Mouse (Mus musculus) neural tube, embryonic 11.5 days (tissue): ENCODE measurements around the gene Megf11. TPM values are rescaled to one million over a fixed set of nuclear protein-coding genes. Genes with fewer than 3 reads are reported as not detected.

Source experiments
- ATAC-seq: fragments of 200-750 bp; cut with Nextera tagmentation; 2 replicates; pipeline ENCODE4 v1.8.0; 2017; ENCODE audit warnings: moderate number of reproducible peaks, mild to moderate bottlenecking, moderate TSS enrichment, moderate library complexity; ENCODE audit not compliant: insufficient read depth, low FRiP score, low TSS enrichment
- DNase-seq: peaks from one replicate; pipeline ENCODE4 v3.0.0-alpha.2; 2015; ENCODE audit warnings: low spot score
- H3K27ac ChIP-seq: fragments of 300-500 bp; sonication (generic); 2 replicates; pipeline ENCODE4 v1.5.1; 2014; ENCODE audit warnings: low read depth, mild to moderate bottlenecking, low read length
- H3K27me3 ChIP-seq: fragments of 300-500 bp; sonication (generic); 2 replicates; pipeline ENCODE4 v1.6.1; 2014; ENCODE audit warnings: mild to moderate bottlenecking, low read length, mixed read lengths; ENCODE audit not compliant: control insufficient read depth, insufficient read depth
- H3K36me3 ChIP-seq: fragments of 300-500 bp; sonication (generic); 2 replicates; pipeline ENCODE4 v1.6.1; 2014; ENCODE audit warnings: mild to moderate bottlenecking, low read length, moderate library complexity, mixed read lengths; ENCODE audit not compliant: control insufficient read depth, insufficient read depth
- H3K4me1 ChIP-seq: fragments of 300-500 bp; sonication (generic); 2 replicates; pipeline ENCODE4 v1.6.1; 2014; ENCODE audit warnings: low read length, mixed read lengths; ENCODE audit not compliant: control insufficient read depth, insufficient read depth
- H3K4me2 ChIP-seq: fragments of 300-500 bp; sonication (generic); 2 replicates; pipeline ENCODE4 v1.6.1; 2014; ENCODE audit warnings: low read depth, mild to moderate bottlenecking, moderate library complexity
- H3K4me3 ChIP-seq: fragments of 300-500 bp; sonication (generic); 2 replicates; pipeline ENCODE4 v1.5.1; 2014; ENCODE audit warnings: low read depth, low read length
- H3K9ac ChIP-seq: fragments of 300-500 bp; sonication (generic); 2 replicates; pipeline ENCODE4 v1.6.1; 2014; ENCODE audit warnings: mild to moderate bottlenecking, low read length
- H3K9me3 ChIP-seq: fragments of 300-500 bp; sonication (generic); 2 replicates; pipeline ENCODE4 v1.6.1; 2016; ENCODE audit warnings: low read length; ENCODE audit not compliant: control insufficient read depth
- WGBS: fragments of 180-500 bp; shearing (Covaris S2); extraction: QIAGEN DNeasy Blood & Tissue Kit; methylation state at CpG from one replicate; pipeline ENCODE4 v1.1.7; 2014; 5-methylcytosine and 5-hydroxymethylcytosine counted together
- polyA plus RNA-seq: library from polyadenylated mRNA; unstranded; fragments of >200 nt; fragmentation: Nextera tagmentation; extraction: Ambion mirVana; gene quantifications from 2 replicates; pipeline ENCODE4 v1.2.1, GENCODE M21; 2014

Gene Megf11
- polyA plus RNA-seq, 1 experiment from 2014 or later, result 5.7 TPM

DNA sequence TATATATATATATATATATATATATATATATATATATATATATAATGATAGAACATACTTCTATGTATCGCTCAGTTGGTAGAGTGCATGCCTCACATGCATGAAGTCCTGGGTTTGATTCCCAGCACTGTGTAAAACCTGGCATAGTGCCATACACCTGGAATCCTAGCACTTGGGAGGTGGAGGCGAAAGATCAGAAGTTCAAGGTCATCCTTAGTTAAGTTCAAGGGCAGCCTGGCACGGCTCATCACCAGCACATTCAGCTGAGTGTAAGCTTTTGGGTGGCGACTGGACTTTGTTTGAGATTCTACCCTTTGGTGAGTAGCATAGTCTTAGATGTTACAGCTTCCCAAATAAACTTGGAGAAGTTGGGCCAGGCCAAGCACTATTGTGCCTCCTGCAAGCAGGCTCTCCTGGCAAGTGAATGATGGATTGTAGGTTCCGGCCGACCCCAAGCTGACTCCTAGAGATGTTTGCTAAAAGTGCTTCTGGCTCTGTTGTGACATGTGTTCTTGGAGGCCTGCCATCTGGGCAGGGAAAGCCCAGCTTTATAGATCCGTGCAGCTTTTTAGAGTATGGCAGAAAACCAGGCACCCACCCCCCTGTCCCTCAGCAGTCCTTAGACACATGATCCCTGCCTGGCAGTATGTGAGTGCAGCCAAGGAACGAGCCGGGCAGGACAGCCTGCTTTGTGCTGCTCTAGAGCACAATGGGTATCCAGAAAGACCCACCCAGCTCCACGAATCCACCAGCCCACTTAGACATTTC is 2.2 kb upstream of the Megf11 start:
- 59% methylated on average over 10 of the region's 10 CpGs for WGBS
- H3K4me2 ChIP-seq, result no peak overlapping the region
- no peak for DNase-seq
- H3K36me3 ChIP-seq, result no peaks in the 10 kb centered on the region
- peaks cover 38% of the 10 kb centered on the region for H3K27me3 ChIP-seq
- ATAC-seq, result no peak
- no peak overlapping the region for H3K9ac ChIP-seq
- no peak overlapping the region for H3K27ac ChIP-seq
- H3K9me3 ChIP-seq, result no peaks in the 10 kb centered on the region
- H3K4me1 ChIP-seq, result peaks cover 14% of the 10 kb centered on the region
- no peak overlapping the region for H3K4me3 ChIP-seq

DNA sequence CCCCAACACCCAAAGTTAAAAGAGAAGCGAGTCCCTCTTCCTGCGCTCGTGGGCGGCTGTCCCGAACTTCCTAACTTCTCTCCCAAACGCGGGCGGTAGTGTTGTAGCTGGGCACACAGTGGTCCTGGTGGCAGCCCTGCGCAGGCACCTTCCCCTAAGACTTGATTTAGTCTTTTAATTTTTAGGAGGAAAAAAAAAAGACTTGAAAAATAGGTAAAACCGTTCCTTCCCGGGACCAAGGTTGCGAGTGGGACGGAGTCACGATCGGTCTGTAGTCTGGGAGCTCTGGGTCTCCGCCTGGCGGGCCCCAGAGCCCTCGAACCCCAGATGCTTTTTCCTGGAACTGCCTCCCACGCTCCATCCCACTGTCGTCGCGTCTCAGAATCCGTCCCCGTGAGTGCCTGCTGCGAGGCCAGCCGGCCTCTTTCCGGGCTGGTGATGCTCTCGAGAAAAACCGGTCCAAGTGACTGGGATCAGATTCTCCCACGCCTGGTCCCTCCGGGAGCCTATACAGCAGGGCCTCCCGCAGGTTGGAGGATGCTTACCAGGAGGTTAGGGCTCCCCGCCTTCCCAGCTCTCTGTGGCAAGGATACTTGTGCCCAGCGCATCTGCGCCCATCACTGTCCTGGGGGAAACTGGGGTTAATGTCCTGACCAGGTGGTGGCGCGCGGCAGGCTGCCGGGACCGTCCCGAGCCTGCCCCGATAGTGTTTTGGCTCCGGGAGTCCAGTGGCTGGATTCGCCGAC is 1.2 kb downstream of the Megf11 start:
- no peaks in the 10 kb centered on the region for H3K9me3 ChIP-seq
- peak overlapping the region; percentile 55 for H3K4me3 ChIP-seq
- peaks cover 14% of the 10 kb centered on the region for H3K4me1 ChIP-seq
- WGBS, result 1% methylated on average over 45 of the region's 45 CpGs
- H3K27ac ChIP-seq, result no peak overlapping the region
- H3K9ac ChIP-seq, result peak overlapping the region; percentile 55
- H3K27me3 ChIP-seq, result peaks cover 38% of the 10 kb centered on the region
- no peak for ATAC-seq
- peak overlapping the region; percentile 100 for H3K4me2 ChIP-seq
- H3K36me3 ChIP-seq, result no peaks in the 10 kb centered on the region
- DNase-seq, result peak; percentile 32

DNA sequence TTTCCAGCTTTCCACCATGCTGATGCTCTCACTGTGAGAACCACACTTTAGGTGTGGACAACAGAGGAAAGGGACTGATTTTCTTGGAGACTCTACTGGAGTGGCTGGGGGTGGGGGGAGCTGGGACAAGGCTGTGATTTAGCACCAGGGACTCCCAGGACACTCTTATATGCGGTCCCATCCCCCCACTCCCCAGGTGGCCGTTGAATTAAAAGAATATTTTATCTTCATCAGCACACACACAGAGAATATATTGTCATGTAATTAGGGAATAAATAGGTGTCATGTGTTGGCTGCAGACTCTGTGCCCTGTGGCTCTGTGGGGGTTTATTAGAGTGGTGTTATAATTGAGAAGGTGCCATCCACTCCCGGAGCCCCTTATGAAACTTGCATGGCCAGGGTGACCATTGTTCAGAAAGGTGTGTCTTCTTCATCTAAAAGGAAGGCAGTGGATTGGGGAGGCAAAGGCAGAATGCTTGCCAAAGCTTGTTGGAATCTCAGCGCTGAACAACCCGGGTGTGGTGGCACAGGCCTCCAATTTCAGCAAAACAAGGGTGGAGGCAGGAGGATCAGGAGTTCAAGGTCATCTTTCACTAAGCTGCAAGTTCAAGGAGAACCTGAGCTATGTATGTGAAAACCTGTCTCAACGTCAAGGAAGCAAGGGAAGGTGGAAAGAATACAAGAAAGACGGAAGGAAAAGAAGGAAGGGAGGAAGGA is 4.3 kb downstream of the Megf11 start:
- no peak for DNase-seq
- no peak overlapping the region for H3K9ac ChIP-seq
- H3K27me3 ChIP-seq, result peaks cover 30% of the 10 kb centered on the region
- no peaks in the 10 kb centered on the region for H3K36me3 ChIP-seq
- H3K4me2 ChIP-seq, result no peak overlapping the region
- no peak overlapping the region for H3K4me3 ChIP-seq
- ATAC-seq, result no peak
- no peak overlapping the region for H3K27ac ChIP-seq
- peaks cover 14% of the 10 kb centered on the region for H3K4me1 ChIP-seq
- WGBS, result 65% methylated on average over 7 of the region's 7 CpGs
- no peaks in the 10 kb centered on the region for H3K9me3 ChIP-seq

DNA sequence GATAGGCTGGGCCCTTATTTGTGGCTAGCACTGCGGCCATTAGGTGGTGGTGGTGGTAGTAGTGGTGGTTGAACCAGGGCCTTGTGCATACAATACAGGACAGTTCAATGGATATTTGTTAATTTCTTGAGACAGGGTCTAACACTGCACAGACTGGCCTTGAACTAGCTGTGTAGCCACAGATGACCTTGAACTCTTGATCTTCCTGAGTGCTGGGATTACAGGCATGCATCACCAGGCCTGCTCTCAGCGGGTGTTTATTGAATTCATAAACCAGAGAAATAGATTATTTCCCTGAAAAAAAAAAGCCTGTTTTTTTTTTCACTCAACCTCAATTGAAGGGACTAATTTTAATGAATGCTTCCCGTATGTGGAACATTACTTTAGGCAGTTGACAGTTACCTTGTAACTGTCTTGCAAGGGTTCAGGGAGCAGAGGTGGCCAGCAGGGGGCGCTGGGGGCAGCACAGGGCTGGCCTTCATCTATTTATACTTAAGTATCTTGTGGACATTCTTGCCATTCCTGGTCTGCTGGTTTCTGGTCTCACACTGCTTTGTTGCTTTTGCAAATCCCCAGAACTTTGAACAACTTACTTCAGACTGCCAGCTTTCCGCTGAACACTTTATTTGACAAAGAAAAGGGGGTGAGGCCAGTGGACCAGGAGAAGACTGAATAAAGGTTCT is 8.6 kb downstream of the Megf11 start:
- no peaks in the 10 kb centered on the region for H3K4me1 ChIP-seq
- no peak overlapping the region for H3K9ac ChIP-seq
- no peak overlapping the region for H3K27ac ChIP-seq
- DNase-seq, result peak; percentile 76
- H3K4me3 ChIP-seq, result no peak overlapping the region
- H3K36me3 ChIP-seq, result no peaks in the 10 kb centered on the region
- no peaks in the 10 kb centered on the region for H3K9me3 ChIP-seq
- no peak for ATAC-seq
- H3K4me2 ChIP-seq, result no peak overlapping the region
- no peaks in the 10 kb centered on the region for H3K27me3 ChIP-seq
- WGBS, result 49% methylated on average over 5 of the region's 5 CpGs

DNA sequence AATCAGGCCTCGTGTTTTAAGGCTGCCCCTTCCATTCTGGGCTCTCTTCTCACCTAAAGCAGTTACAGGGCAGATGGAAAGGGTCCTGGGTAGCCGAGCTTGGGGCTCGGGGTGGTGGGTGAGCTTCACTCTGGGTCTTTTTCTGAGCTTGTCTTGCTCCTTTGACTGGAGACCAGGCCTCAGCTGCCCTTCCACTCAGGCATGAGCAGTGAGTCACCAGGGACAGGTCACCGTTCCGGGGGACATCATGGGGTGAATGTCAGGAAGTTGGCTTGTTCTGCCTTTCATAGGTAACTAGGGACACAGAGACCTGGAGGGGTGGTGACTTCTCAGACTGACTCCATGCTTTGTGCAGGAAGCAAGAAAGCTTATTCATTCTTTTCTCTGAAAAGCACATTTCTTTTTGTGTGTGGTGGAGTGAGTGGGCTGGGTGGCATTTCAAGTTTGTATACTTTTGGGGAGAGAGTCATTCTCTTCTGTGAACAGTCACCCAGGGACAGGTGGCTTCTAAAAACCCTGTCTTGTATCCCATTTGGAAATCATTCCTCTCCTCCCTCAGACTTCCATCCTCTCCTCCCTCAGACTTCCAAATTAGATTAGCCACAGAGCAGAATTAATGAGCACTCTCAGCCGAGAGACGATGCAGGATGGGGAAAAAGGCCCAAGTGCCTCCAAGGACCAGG is 10.0 kb downstream of the Megf11 start:
- Histone ChIP-seq H3K27ac (no peak overlapping the region), H3K4me2 (no peak overlapping the region), H3K36me3 (no peaks in the 10 kb centered on the region), H3K27me3 (no peaks in the 10 kb centered on the region), H3K9me3 (no peaks in the 10 kb centered on the region), H3K9ac (no peak overlapping the region), H3K4me1 (no peaks in the 10 kb centered on the region), H3K4me3 (no peak overlapping the region)
- DNase-seq, result no peak
- no peak for ATAC-seq
- WGBS, result 74% methylated on average over 7 of the region's 7 CpGs

DNA sequence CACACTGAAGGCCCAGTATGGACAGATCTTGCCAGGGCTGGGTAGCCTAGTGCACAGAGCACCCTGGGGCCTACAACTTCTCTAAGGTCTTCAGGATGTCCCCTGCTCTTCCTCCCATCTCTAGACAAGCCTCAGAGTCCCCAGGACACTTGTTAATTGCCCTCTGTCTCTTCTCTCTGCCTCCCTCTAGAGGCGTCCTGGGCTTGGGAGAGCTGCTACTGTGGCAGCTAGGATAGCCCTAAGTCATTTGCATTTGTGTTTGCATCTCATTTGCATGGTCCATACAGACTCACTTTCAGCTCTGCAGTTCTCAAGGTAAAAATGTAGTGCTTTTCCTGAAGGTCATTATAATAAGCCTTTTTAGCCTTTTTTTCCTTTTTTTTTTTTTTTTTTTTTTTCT is 11.7 kb downstream of the Megf11 start:
- no peak overlapping the region for H3K4me3 ChIP-seq
- no peaks in the 10 kb centered on the region for H3K36me3 ChIP-seq
- no peaks in the 10 kb centered on the region for H3K9me3 ChIP-seq
- no peak overlapping the region for H3K4me2 ChIP-seq
- H3K27me3 ChIP-seq, result no peaks in the 10 kb centered on the region
- H3K9ac ChIP-seq, result no peak overlapping the region
- no peak overlapping the region for H3K27ac ChIP-seq
- no peak for ATAC-seq
- peak; percentile 56 for DNase-seq
- WGBS, result 6% methylated on average over 1 of the region's 1 CpGs
- H3K4me1 ChIP-seq, result no peaks in the 10 kb centered on the region

DNA sequence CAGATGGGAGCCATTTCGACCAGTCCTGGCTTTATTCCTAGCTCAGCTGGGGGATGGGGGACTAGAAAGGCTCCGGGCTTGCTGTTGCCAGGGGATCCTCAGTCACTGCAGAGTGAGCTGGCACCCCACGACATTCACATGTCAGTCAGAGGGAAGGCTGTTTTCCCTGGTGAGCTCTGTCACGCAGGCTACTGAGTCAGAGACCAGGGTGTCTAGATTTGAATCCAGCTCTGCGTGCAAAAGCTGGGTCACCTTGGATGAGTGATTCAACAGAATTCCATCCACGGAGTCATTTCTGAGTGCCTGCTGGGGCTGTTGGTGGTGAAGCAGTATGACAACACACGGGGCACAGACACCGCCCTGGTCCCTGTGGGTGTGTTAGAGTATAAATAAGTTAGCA is 13.7 kb downstream of the Megf11 start:
- Histone ChIP-seq H3K27me3 (no peaks in the 10 kb centered on the region), H3K9ac (no peak overlapping the region), H3K4me2 (no peak overlapping the region), H3K9me3 (no peaks in the 10 kb centered on the region), H3K27ac (no peak overlapping the region), H3K4me3 (no peak overlapping the region), H3K36me3 (no peaks in the 10 kb centered on the region), H3K4me1 (no peaks in the 10 kb centered on the region)
- ATAC-seq (no peak), DNase-seq (no peak)
- WGBS, result 82% methylated on average over 8 of the region's 8 CpGs

DNA sequence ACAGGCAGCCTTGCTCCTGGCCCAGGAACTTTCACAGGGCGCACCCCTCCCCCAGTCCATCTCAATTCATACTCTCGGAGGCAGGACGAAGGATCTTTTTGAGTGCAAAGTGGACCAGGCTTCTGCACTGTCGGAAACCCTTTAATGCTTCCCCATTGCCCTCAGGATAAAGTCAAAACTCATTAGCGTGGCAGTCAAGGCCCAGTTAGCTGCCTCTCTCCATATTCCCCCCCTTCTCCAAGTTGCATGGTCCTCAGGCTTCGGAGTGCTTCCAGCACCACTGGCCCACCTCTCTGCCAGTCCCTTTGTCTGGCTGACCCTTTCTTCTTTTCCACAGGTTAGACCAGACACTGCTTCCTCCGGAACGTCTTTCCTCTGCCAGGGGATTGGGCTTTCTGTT is 16.7 kb downstream of the Megf11 start:
- no peak overlapping the region for H3K4me3 ChIP-seq
- H3K4me1 ChIP-seq, result no peaks in the 10 kb centered on the region
- DNase-seq (no peak), ATAC-seq (no peak)
- no peak overlapping the region for H3K4me2 ChIP-seq
- no peaks in the 10 kb centered on the region for H3K9me3 ChIP-seq
- 80% methylated on average over 8 of the region's 8 CpGs for WGBS
- H3K36me3 ChIP-seq, result no peaks in the 10 kb centered on the region
- H3K27ac ChIP-seq, result no peak overlapping the region
- H3K27me3 ChIP-seq, result no peaks in the 10 kb centered on the region
- no peak overlapping the region for H3K9ac ChIP-seq
